Mouse (Mus musculus): Measurements from ENCODE around the gene Emilin3.

Gene Emilin3

DNA sequence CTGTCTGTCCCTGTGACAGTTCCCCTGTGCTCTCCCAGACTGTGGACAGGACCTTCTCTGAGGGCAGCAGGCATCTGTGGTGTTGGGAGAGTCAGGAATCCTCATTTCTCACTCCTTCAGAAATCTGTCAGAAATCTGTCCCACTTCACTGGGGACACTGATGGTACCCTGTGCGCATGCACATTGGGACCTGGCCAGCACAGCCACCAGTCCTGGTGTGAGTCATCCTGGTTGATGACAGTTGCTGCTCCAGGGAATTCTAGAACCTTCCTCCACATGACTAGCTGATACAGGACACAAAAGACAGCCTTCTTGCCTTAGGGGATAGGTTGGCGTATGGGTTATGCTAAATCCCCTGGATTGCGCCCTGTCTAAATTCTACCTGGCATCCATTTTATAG, 5.2 kb upstream of the Emilin3 start:
- DNase-seq (ENCODE audit: low read depth in 2 of 2, low spot score in 2 of 2) = no peak

DNA sequence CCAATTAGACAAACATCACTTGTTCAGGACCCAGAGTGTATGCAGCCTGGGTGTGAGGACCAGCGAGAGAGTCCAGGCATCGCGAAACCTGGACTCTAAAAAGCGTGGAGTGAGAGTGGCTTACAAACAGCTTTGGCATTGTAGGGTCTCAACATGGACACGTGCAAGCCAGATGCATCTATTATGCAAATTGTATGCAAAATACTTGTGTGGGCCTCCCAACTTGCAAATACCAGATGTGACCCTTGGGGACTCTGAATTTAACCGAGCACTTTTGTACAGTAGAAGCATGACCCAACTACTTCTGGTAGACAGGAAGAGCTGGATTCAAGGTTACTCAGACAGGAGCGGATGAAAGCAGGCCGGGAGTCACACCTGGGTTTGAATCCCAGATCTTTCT, 4.6 kb upstream of the Emilin3 start:
- DNase-seq (ENCODE audit: low read depth in 2 of 2, low spot score in 2 of 2) = no peak

- DNase-seq (ENCODE audit: low read depth in 2 of 2, low spot score in 2 of 2) = no peak
Observed at GRCm38 (mm10) chr2:160915821-160916610, 3.9 kb upstream of the Emilin3 start.

DNA sequence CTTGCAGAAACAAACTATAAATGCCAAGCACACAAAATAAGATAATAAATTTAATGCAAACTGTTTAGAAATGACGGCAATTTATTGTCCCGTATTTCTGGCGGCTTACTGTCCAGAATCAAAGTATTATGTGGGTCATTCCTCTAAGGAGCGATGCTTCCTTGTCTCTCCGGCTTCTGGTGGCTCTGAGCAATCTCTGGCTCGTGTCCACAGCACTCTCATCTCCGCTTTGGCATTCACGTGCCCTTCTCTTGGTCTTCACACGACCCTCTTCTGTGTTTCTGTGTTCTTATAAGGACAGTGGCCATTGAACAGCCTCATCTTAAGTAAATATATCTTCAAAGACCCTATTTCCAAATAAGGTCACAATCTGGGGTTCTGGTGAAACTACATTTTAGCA, 2.5 kb upstream of the Emilin3 start:
- no peak for DNase-seq (ENCODE audit: low read depth in 2 of 2, low spot score in 2 of 2)

- DNase-seq (ENCODE audit: low read depth in 2 of 2, low spot score in 2 of 2) = no peak
Observed at GRCm38 (mm10) chr2:160911558-160912201, 448 bp downstream of the Emilin3 start.

GRCm38 (mm10) chr2:160910633-160911032, 1.5 kb downstream of the Emilin3 start:
- DNase-seq (ENCODE audit: low read depth in 2 of 2, low spot score in 2 of 2) = no peak

GRCm38 (mm10) chr2:160908607-160909006, 3.5 kb downstream of the Emilin3 start:
- DNase-seq (ENCODE audit: low read depth in 2 of 2, low spot score in 2 of 2) = no peak

- no peak for DNase-seq (ENCODE audit: low read depth in 2 of 2, low spot score in 2 of 2)
Observed at GRCm38 (mm10) chr2:160906101-160906500, 6.0 kb downstream of the Emilin3 start.

DNA sequence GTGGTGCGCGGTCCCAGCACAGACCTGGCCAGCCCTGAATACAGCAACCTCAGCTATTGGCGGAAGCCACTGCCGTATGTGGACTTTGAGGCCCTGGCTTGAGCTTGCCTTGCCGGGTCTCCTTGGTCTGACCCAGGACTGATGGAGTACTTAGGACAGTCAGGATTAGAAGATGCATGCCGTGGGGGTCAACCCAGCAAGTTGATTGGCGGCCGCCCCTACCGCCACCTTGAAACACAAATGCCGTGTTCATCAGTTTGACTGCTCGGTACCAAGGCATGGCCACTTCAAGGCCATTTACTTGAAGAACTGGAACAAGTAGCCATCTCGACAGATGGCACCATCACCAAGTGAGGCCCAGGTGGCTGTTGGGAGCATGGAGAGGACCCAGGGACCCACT, 6.8 kb downstream of the Emilin3 start:
- no peak for DNase-seq (ENCODE audit: low read depth in 2 of 2, low spot score in 2 of 2)

DNA sequence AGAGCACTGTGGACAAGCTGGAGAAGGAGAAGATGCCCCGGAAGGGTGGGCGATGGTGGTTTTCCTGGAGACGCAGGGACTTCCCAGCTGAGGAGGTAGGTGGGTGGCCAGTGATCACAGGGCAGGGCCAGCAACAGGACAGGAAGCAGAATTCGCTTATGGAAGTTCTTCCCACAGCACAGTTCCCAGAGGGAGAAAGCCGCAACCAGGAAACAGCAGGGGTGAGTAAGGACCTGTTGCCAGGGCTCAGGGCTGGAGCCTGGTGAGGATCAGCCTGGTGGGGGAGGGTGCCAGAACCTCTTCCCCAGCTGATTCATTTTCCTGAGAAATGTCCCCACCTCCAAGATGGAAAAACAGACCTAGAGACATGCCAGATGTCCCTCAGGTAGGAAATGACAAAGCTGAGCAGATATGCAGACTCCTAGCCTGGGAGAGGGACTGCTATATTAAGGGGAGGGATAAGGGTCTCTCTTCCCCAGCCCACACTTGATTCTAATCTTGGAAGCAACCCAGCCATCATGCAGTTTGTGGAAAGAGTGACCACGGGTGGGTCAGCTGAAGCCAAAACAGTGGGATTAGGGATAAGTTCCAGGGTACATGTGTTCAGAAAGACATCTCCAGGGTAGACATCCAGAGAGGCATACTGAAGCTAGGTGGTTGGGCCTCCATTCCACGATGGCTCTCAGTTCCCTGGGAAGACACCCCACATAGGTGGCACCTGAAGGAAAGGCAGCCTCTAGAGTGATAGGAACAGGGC, 10.3 kb downstream of the Emilin3 start:
- DNase-seq (ENCODE audit: low read depth in 2 of 2, low spot score in 2 of 2) = no peak

GRCm38 (mm10) chr2:160891697-160892096, 20.4 kb downstream of the Emilin3 start:
- DNase-seq (ENCODE audit: low read depth in 2 of 2, low spot score in 2 of 2) = no peak

DNA sequence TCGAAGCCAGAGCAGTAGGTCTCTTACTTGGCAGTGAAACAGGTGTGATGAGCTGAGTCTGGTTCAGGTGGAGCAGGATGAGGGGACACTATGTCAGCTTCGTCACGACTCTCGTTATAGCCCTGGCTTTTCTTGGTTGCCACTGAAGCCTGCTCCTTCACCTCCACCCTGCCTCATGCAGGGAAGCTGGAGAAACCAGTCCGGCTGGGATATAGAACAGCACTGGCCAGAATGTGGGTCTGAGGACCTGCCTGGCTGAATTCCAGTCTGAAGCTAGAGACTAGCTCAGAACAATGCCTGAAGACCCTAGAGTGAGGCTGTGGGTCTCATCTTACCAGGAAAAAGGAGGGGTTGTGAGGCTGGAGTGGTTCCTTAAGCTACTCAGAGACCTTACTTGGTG, 21.1 kb downstream of the Emilin3 start:
- DNase-seq (ENCODE audit: low read depth in 2 of 2, low spot score in 2 of 2) = no peak

DNA sequence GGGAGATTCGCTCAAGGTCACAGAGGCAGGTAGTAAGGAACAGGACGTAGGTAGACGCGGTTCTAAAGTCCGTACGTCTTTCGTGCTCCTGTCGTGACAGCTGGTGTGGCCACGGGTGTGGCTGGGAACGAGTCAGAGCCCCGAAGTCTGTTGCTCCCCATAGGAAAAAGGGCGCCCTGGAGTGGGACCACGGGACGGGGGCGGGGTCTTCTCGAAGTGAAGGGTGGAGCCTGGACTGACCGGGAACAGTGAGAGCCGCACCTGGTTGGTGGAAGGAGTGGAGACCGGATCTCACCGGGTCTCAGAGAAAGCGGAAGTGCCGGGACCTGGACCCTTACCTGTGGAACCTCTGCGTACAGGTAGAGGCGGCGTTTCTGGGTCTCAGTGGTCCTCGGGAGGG, 24.3 kb downstream of the Emilin3 start:
- no peak for DNase-seq (ENCODE audit: low read depth in 2 of 2, low spot score in 2 of 2)

DNA sequence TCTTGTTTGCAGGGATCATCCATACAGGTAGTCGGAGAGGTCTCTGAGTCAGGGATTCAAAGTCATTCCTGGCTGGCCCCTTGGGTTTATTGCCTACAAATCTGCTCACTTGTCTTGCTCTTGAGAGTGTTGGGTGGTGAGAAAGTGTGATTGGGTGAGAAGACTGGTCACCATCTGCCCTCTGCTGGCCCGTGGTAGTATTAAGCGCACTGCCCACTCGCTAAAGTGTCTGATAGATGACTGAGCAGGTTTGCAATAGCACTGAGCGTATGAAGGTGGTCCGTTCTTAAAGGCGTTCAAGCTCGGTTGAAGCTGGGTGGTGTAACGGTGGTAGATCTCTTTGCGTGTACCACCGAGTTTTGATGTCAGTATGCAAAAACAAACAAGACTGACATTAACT, 24.8 kb downstream of the Emilin3 start:
- DNase-seq (ENCODE audit: low read depth in 2 of 2, low spot score in 2 of 2) = peak; percentile 45 to 62

- no peak for DNase-seq (ENCODE audit: low read depth in 2 of 2, low spot score in 2 of 2)
Observed at GRCm38 (mm10) chr2:160886221-160886620, 25.9 kb downstream of the Emilin3 start.

DNA sequence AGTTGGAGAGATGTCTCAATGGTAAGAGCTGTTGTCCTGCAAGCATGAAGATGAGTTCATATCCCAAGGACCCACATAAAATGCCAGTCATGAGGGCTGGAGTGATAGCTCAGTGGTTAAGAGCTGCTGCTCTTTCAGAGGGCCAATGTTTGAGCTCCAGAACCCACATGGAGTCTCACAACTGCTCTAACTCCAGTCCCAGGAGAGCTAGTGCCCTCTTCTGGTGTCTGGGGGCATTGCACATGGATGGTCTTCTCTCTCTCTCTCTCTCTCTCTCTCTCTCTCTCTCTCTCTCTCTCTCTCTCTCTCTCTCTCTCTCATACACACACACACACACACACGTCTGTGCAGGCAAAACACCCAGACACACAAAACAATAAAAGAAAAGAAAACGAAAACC, 27.3 kb downstream of the Emilin3 start:
- peak; percentile 40 to 55 for DNase-seq (ENCODE audit: low read depth in 2 of 2, low spot score in 2 of 2)

DNA sequence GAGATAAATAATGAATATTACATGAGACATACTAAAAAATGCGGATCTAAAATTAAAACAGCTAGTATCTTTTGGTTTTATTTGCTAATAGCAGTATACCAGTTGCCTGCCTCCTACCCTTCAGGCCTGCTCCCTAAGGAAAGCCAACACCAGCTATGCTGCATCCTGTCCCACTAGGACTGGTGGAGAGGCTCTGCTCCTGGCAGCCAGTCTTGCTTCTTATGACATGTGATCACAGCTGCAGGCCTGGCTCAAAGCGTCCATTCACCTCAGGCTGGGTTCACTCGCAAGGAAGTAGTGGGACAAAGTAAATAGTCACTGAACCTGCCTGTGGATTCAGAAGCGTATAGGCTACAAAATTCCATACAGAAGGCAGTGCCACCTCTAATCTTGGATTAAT, 28.2 kb downstream of the Emilin3 start:
- no peak for DNase-seq (ENCODE audit: low read depth in 2 of 2, low spot score in 2 of 2)

- DNase-seq (ENCODE audit: low read depth in 2 of 2, low spot score in 2 of 2) = no peak
Observed at GRCm38 (mm10) chr2:160882436-160882835, 29.7 kb downstream of the Emilin3 start.

DNA sequence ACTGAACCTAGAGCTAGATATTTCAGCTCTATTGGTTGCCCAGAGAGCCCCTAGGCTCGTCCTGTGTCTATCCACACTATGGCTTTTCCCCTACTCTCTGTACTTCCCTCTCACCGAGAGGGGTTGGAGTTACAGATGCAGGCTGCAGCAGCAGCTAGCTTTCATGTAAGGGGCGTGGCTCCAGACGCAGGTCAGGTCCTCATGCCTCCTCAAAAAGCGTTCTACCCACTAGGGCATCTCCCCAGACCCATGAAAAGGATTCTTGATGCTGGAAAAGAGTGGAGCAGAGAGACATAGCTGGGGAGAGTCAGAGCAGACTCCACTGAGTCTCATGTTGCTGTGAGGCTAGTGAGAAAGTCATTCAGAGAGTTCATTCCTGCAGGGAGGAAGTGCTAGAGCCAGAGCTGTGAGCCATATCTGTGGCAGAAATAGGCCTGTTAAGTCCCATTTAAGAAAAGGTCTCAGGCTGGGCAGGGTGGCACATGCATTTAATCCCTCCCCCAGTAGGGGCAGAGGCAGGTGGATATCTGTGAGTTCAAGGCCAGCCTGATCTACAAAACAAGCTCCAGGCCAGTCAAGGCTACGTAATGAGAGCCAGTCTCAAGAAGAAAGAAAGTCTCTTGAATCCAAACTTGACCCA, 30.5 kb downstream of the Emilin3 start:
- DNase-seq (ENCODE audit: low read depth in 2 of 2, low spot score in 2 of 2) = no peak

DNA sequence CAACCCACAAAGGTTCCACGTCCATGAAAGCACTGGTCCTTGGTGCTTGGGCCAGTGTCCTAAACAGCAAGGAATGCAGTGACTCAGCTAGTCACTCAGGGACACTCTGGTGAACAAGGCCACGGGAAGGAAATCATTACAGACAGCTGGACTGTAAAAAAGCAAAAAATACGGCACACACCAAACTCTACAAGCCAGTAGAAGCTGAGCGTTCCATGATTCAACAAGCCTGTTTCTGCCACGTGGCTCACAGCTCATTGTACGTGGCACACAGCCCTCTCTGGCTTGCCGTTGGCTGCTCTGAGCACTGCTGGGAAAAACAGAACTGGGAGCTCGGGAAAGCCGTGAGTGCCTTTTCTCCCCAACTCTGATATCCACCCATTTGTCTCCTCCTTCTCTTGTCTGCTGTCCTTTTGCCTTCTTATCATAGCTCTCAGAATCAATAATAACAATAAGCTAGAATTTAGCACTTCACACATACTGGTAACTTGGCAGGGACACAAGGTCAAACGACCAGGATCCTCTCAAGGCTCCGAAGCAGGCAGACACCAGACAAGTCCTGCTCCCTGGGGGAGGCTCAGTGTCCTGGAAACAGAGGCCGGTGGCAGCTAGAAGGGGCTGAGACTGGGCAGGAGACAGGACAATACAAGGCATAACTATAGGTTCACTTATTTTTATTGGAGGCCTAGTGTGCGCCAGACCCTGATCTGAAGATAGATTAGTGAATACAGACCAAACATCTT, 31.5 kb downstream of the Emilin3 start, which contains the start of gene Lpin3:
Lpin3 (plus strand) TSS at position 218 of the 743 bp plus-strand sequence.
- no peak for DNase-seq (ENCODE audit: low read depth in 2 of 2, low spot score in 2 of 2)

DNA sequence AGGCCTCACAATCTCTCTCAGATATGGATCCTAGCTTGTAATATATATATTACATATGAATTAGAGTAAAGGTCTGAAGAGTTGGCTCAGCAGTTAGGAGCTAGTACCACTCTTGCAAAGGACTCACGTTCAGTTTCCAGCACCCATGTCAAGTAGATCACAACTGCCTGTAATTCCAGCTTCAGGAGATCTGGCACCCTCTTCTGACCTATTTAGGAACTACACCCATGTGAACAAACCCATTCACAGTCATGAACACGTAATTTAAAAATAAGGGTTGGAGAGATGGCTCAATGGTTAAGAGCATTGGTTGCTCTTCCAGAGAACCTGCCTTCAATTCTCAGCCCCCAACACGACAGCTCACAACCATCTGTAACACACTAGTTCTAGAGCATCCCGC, 36.0 kb downstream of the Emilin3 start:
- peak; percentile 18 to 44 for DNase-seq (ENCODE audit: low read depth in 2 of 2, low spot score in 2 of 2)

All from CD8-positive naive resting alpha-beta T cell, adult 2 months (primary cell).